Mouse (Mus musculus) megakaryocyte, embryonic 14.5 days (primary cell): Measurements from ENCODE around the gene Gm10563.

Source experiments
- FLI1 ChIP-seq: IDR thresholded peaks from 2 replicates; pipeline ENCODE4 v1.6.1; 2012; ENCODE audit warnings: low read length, inconsistent platforms, mixed read lengths
- GATA1 ChIP-seq: IDR thresholded peaks from 3 replicates; pipeline ENCODE4 v1.6.1; 2012; ENCODE audit warnings: mixed read lengths, low read length, inconsistent platforms, borderline replicate concordance

DNA sequence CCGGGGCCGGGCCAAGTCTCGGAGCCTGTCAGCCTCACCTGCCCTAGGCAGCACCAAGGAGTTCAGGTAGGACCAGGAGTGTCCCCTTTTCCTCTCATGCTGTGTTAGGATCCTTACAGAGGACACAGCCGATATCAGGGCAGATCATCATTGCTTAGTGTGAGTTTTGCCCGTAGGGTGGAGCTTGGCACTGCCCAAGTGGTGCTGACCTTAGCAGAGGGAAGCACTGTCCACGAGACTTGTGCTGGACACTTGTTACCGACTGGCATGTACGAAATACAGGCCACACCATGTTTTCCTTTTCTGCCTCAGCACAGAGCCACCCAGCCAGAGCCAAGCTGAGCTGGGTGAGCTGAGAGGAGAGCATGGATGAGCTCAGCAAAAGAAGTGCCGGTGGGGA lies 68.1 kb downstream of the Gm10563 start:
- TF ChIP-seq GATA1 (no peak), FLI1 (no peak)
